Mouse (Mus musculus): ENCODE data around the gene Dctpp1.

DNA sequence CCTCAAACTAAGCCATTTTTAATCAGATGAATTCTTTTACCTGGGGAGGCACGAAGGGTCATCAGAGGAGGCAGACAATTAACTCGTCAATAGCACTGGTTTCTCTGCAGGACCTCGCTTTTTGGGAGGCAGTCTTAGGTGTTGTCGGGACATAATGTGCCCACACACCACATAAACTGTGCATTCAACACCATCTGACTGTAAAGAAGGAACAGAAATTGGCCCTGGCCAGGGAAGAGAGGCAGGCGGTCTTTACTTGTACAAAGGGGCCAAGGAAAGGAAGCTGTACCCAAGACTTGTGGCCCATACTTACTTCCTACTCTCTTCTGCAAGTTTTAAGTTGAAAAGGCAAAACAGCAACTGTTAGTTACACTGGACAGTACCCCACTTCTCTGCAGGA is 4.0 kb downstream of the Dctpp1 start:
- no peak for TF ChIP-seq GATA1 (IDR thresholded peaks at IDR 0.05; ENCODE audit: borderline replicate concordance, low read length)
- TF ChIP-seq FLI1 (IDR thresholded peaks at IDR 0.05; ENCODE audit: low read length) = no peak

Data from megakaryocyte, embryonic 14.5 days (primary cell).